Mouse (Mus musculus): ENCODE data around the gene Apol7c.
"Not testable (repeated sequence)": the region's sequence is repeated elsewhere in the genome, so short reads cannot be mapped to it uniquely, and the experiment has no call there.

Gene Apol7c

GRCm38 (mm10) chr15:77533216-77533615, at the start of gene Apol7c:
Gene Apol7c, minus strand, starts transcription at chr15:77533316.
- DNase-seq, result no peak

DNA sequence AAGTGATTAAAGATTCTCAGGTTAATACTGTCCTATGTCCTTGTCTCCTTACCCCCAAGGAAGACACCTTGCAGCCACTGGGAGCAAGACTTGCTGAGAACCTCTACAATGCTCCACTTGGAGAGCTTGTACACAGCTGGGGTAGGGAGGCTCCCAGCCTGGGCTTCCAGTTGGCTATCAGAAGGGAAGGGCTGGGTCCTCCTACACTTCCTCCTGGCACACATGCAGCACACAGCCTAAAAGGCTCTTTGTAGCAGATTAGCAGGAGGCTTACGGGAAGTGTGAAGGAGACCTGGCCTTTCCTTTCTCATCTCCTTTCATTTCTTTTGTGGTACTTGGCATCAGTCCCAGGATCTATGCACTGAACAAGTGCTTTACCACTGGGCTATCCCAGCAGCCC, 48.6 kb upstream of the Apol7c start:
- DNase-seq, result peak; percentile 35

- DNase-seq, result peak; percentile 57
These were observed 46.2 kb upstream of the Apol7c start for GRCm38 (mm10) chr15:77579311-77579710.

DNA sequence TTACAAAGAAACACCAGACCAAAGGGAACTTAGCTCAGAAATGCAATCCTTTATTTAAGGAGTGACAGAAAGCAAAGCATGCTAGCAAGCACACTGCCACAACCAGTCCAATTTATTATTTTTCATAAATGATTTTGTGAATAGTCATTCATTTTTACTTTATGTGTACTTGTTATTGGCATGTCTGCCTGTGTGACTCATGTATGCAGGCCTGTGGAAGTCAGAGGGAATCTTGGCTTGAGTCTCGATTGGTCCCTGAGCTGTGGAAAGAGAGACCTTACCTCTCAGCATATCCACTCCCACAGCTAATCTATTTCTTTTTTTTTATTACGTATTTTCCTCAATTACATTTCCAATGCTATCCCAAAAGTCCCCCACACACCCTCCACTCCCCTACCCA, 45.7 kb upstream of the Apol7c start:
- DNase-seq, result no peak

DNA sequence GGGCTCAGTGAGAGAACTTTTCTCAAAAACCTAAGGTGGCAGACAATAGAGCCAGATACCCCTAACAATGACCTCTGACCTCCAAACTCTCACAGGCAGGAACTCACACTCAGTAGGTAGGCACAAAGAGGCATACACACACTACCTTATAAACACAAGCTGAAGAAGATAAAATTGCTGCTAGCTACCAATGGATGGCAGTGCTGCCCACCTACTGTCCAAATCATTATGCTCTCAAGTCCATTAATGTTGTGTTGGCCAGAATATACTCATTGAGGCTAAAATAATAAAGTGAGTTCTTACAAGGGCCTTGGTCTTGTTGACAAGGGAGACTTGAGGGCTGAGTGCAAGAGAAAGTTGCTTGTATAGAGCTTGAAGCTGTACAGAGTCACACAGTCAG, 30.1 kb upstream of the Apol7c start:
- no peak for DNase-seq

GRCm38 (mm10) chr15:77561792-77562191, 28.7 kb upstream of the Apol7c start, which contains the start of gene 1700025B11Rik:
Gene 1700025B11Rik, minus strand, starts transcription at chr15:77561892.
- DNase-seq, result no peak

DNA sequence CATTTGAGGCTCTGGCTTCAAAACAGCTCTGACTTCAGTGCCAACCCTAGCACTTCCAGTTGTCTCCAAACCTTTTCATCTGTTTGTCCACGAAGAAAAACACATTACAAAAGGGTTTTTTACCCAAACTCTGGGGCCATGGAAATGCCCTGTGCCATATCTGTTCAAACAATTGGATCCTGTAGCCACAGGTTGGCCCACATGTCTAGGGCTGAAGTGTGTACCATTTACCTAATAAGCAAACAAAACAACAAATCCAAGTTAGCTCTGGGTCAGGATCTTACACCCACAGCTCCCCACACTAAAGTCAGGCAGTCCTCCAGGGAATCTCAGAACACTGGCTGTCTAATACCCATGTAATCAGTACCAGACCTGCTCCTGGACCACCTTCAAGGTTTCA, 6.1 kb upstream of the Apol7c start:
- DNase-seq, result not testable (repeated sequence)

- peak; percentile 75 for DNase-seq
These were observed 9.8 kb downstream of the Apol7c start for GRCm38 (mm10) chr15:77523186-77523843.

- DNase-seq, result peak; percentile 19
These were observed 12.5 kb downstream of the Apol7c start for GRCm38 (mm10) chr15:77520596-77520995.

DNA sequence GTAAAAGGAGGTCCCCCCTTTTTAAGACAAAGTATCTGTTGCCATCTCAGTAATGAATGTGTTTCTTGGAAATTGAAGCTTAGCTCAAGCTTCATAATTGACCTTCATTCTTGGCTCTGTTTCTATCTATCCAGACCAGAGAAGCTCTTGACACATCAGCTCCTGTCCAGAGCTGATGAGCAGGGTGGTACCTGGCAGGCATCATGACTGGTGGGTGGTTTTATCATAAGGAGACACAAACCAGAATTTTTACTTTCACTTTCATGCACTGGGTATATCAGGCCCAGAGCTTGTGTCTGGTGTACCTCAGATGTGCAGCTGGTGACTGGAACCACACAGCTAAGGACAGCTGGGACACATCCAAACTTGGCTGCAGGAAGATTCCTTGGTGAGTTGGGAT, 25.1 kb downstream of the Apol7c start, which contains the start of gene Apol11a:
TSS of gene Apol11a (plus strand) at position 306 of the 400 bp plus-strand sequence.
- not testable (repeated sequence) for DNase-seq

DNA sequence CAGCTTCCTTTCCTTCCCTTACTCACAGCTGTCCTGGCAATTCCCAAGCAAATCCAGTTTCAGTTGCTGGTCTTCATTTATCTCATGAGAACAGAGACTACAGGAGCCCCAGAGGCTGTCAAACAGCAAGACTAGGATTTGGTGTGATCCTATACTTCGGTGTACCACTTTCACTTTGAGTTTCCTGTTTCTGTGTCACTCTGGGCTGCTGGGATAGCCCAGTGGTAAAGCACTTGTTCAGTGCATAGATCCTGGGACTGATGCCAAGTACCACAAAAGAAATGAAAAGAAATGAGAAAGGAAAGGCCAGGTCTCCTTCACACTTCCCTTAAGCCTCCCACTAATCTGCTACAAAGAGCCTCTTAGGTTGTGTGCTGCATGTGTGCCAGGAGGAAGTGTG, 38.4 kb downstream of the Apol7c start:
- not testable (repeated sequence) for DNase-seq

GRCm38 (mm10) chr15:77493181-77493580, 39.9 kb downstream of the Apol7c start:
- DNase-seq, result not testable (repeated sequence)

GRCm38 (mm10) chr15:77482140-77482794, 50.8 kb downstream of the Apol7c start:
- DNase-seq, result peak; percentile 19

GRCm38 (mm10) chr15:77476693-77477092, 56.4 kb downstream of the Apol7c start, which contains the start of gene Apol10a:
Gene Apol10a, plus strand, starts transcription at chr15:77477047.
- not testable (repeated sequence) for DNase-seq
